Mouse (Mus musculus) midbrain, embryonic 12.5 days (tissue): ENCODE measurements at regions not wholly inside any gene's neighbourhood (a gene's known extent, or its start where the extent isn't known, plus 50 kb on each side); places are given as distances from the start of the nearest gene placed in this dataset.
A peak's percentile ranks its signal among the peaks of the same experiment; 100 is the strongest.

Experiments
- ATAC-seq: fragments of 200-750 bp; cut with Nextera tagmentation; 2 replicates; pipeline ENCODE4 v1.8.0; 2017; ENCODE audit warnings: low read depth, moderate TSS enrichment, moderate library complexity; ENCODE audit not compliant: low FRiP score
- H3K27ac ChIP-seq: fragments of 300-500 bp; sonication (generic); replicated peaks from 2 replicates; pipeline ENCODE4 v1.5.1; 2016; ENCODE audit warnings: mild to moderate bottlenecking
- H3K27me3 ChIP-seq: fragments of 300-500 bp; sonication (generic); 2 replicates; pipeline ENCODE4 v1.6.1; 2016; ENCODE audit warnings: mild to moderate bottlenecking
- H3K36me3 ChIP-seq: fragments of 300-500 bp; sonication (generic); 2 replicates; pipeline ENCODE4 v1.6.1; 2016
- H3K4me1 ChIP-seq: fragments of 300-500 bp; sonication (generic); 2 replicates; pipeline ENCODE4 v1.6.1; 2016
- H3K4me2 ChIP-seq: fragments of 300-500 bp; sonication (generic); replicated peaks from 2 replicates; pipeline ENCODE4 v1.6.1; 2016; ENCODE audit warnings: mild to moderate bottlenecking, moderate library complexity
- H3K4me3 ChIP-seq: fragments of 300-500 bp; sonication (generic); 2 replicates; pipeline ENCODE4 v1.5.1; 2016; ENCODE audit warnings: mild to moderate bottlenecking
- H3K9ac ChIP-seq: fragments of 300-500 bp; sonication (generic); replicated peaks from 2 replicates; pipeline ENCODE4 v1.6.1; 2016; ENCODE audit warnings: mild to moderate bottlenecking, moderate library complexity
- H3K9me3 ChIP-seq: fragments of 300-500 bp; sonication (generic); 2 replicates; pipeline ENCODE4 v1.6.1; 2016; ENCODE audit warnings: mild to moderate bottlenecking
- WGBS: fragments of 180-500 bp; shearing (Covaris S2); methylation state at CpG from one replicate; pipeline ENCODE4 v1.1.7; 2016; 5-methylcytosine and 5-hydroxymethylcytosine counted together

GRCm38 (mm10) chr7:129774261-129774861 lies 182.7 kb downstream of the Wdr11 start:
- Histone ChIP-seq H3K4me3 (no peak overlapping the region), H3K4me2 (peak overlapping the region; percentile 8; the same call in 1 of the 2 replicates), H3K9me3 (no peaks in the 10 kb centered on the region), H3K27me3 (peaks cover 87% of the 10 kb centered on the region), H3K4me1 (peaks cover 28% of the 10 kb centered on the region), H3K27ac (no peak overlapping the region), H3K36me3 (no peaks in the 10 kb centered on the region), H3K9ac (no peak overlapping the region)
- ATAC-seq = peak; percentile 24; the same call in 1 of the 2 replicates
- WGBS = 2% methylated on average over 17 of the region's 17 CpGs

GRCm38 (mm10) chr7:129775189-129775588 lies 183.5 kb downstream of the Wdr11 start:
- WGBS = 56% methylated on average over 11 of the region's 11 CpGs
- H3K36me3 ChIP-seq = no peaks in the 10 kb centered on the region
- H3K9ac ChIP-seq = no peak overlapping the region
- H3K27me3 ChIP-seq = peaks cover 89% of the 10 kb centered on the region
- no peak overlapping the region for H3K4me2 ChIP-seq
- peaks cover 34% of the 10 kb centered on the region for H3K4me1 ChIP-seq
- H3K27ac ChIP-seq = no peak overlapping the region
- H3K4me3 ChIP-seq = no peak overlapping the region
- ATAC-seq = no peak
- H3K9me3 ChIP-seq = no peaks in the 10 kb centered on the region

DNA sequence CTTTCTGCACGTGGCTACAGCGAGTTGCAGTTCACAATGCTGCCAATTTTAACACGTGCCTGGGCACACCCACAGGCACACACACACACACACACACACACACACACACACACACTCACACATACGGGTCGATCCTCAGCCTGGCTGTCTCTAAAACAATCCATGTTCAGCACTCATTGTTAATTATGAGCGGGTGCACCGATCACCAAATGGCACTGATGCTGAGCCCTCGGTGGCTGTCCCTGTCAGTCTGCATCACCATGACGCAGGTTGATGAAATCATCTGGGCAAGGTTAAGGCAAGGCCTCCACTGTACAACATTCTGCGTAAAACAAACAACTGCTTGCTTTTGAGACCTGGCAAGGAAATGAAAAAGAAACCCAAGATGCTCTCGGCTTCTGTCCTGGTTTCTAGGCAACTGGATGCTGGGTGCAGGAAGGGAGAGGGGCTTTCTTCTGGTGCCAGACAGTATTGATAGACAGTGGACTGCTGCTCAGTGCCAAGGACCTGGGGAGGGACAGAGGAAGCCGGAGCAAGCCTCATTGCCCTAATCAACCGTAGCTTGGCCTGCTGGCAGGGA lies 187.3 kb downstream of the Wdr11 start:
- no peak overlapping the region; the same call in 1 of the 2 replicates for H3K4me2 ChIP-seq
- no peak overlapping the region for H3K9ac ChIP-seq

GRCm38 (mm10) chr7:129779939-129780338 lies 188.3 kb downstream of the Wdr11 start:
- no peak overlapping the region for H3K4me3 ChIP-seq
- no peak overlapping the region for H3K4me2 ChIP-seq
- no peak overlapping the region for H3K9ac ChIP-seq
- H3K27ac ChIP-seq = no peak overlapping the region
- WGBS = 66% methylated on average over 6 of the region's 6 CpGs
- H3K36me3 ChIP-seq = no peaks in the 10 kb centered on the region
- peaks cover 96% of the 10 kb centered on the region for H3K27me3 ChIP-seq
- no peak for ATAC-seq
- H3K9me3 ChIP-seq = no peaks in the 10 kb centered on the region
- peaks cover 23% of the 10 kb centered on the region for H3K4me1 ChIP-seq

More for the DNA sequence above, 187.3 kb downstream of the Wdr11 start:
- peaks cover 97% of the 10 kb centered on the region for H3K27me3 ChIP-seq
- peaks cover 33% of the 10 kb centered on the region for H3K4me1 ChIP-seq
- H3K9me3 ChIP-seq = no peaks in the 10 kb centered on the region
- peak; percentile 78 for ATAC-seq
- no peak overlapping the region for H3K4me3 ChIP-seq
- H3K36me3 ChIP-seq = no peaks in the 10 kb centered on the region
- WGBS = 27% methylated on average over 13 of the region's 13 CpGs
- H3K27ac ChIP-seq = 0 out of 2 replicates have a peak overlapping the region, but pooled peaks have one; percentile 12

- H3K4me3 ChIP-seq = no peak overlapping the region
- H3K9me3 ChIP-seq = no peaks in the 10 kb centered on the region
- no peak overlapping the region for H3K9ac ChIP-seq
- WGBS = 71% methylated on average over 3 of the region's 3 CpGs
- H3K4me2 ChIP-seq = no peak overlapping the region
- no peak overlapping the region for H3K27ac ChIP-seq
- no peaks in the 10 kb centered on the region for H3K36me3 ChIP-seq
- no peak for ATAC-seq
- H3K27me3 ChIP-seq = peaks cover 93% of the 10 kb centered on the region
- peaks cover 17% of the 10 kb centered on the region for H3K4me1 ChIP-seq
Measured at GRCm38 (mm10) chr7:129781756-129782155, 190.1 kb downstream of the Wdr11 start.

- Histone ChIP-seq H3K36me3 (no peaks in the 10 kb centered on the region), H3K27ac (no peak overlapping the region), H3K4me3 (no peak overlapping the region), H3K9me3 (no peaks in the 10 kb centered on the region), H3K27me3 (peaks cover 87% of the 10 kb centered on the region), H3K4me1 (peaks cover 6% of the 10 kb centered on the region), H3K9ac (no peak overlapping the region), H3K4me2 (no peak overlapping the region)
- WGBS = 85% methylated on average over 4 of the region's 4 CpGs
- ATAC-seq = no peak
Measured at GRCm38 (mm10) chr7:129784966-129785365, 193.3 kb downstream of the Wdr11 start.

DNA sequence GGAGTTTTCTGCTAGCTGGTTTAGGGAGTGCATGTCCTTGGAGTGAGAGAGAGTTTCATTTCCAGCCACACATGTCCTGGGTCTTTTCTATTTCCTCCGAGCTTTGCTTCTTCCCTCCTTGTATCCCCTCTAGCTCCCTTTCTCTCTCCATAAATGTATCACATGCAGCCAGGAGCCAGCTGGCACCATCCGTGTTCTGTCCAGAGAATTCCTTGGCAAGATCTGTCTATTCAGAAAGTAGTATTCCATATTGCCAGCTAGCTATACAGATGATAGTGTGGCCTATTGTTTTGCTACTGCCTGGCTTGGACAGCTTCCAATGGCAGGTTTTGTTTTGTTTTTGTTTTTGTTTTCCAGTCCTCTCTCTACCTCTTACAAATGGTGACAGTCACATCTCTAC lies 195.3 kb downstream of the Wdr11 start:
- no peaks in the 10 kb centered on the region for H3K9me3 ChIP-seq
- no peak for ATAC-seq
- no peak overlapping the region for H3K27ac ChIP-seq
- H3K4me3 ChIP-seq = no peak overlapping the region
- no peak overlapping the region for H3K4me2 ChIP-seq
- peaks cover 86% of the 10 kb centered on the region for H3K27me3 ChIP-seq
- H3K9ac ChIP-seq = no peak overlapping the region
- H3K36me3 ChIP-seq = no peaks in the 10 kb centered on the region
- WGBS = 79% methylated on average over 2 of the region's 2 CpGs
- H3K4me1 ChIP-seq = peaks cover 6% of the 10 kb centered on the region

DNA sequence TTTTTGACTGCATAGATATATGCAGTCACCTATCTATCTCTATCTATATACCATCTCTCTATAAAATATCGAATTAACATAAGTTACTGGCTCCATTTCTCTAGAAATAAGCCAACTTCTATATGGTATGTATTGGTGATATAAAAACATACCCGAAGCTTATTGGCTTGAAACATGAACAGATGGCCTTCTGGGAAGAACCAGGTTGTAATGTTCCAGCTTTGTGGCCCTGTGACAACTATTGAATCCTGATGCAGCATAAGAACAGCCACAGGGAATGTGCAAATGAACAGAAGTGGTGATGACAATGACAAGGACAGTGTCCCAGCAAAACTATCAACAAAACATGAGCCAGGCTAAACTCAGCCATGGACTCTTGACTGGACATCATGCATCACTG lies 196.1 kb downstream of the Wdr11 start:
- ATAC-seq = no peak
- Histone ChIP-seq H3K27me3 (peaks cover 85% of the 10 kb centered on the region), H3K4me1 (peaks cover 6% of the 10 kb centered on the region), H3K9ac (no peak overlapping the region), H3K27ac (no peak overlapping the region), H3K36me3 (no peaks in the 10 kb centered on the region), H3K9me3 (no peaks in the 10 kb centered on the region), H3K4me2 (no peak overlapping the region), H3K4me3 (no peak overlapping the region)
- WGBS = 93% methylated on average over 2 of the region's 2 CpGs

DNA sequence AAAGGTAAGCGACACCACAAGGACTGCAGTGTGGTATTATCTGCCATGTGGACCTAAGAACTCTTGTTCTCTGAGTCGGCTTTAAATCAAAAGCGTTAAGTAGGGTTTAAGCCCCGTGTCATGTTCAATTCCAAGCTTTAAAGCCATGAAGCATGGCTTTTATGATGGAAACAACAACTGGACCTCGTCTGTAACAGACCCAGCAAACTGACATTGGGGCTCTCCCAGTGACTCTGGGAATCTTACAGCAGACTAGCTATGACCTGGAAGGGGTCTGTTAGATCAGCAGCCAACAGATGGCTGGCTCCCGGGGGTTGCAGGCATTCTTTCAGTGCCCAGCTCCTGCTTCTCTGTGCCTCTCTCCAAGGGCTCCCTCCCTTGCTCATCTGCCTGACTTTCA lies 197.8 kb downstream of the Wdr11 start:
- Histone ChIP-seq H3K4me1 (peaks cover 6% of the 10 kb centered on the region), H3K36me3 (no peaks in the 10 kb centered on the region), H3K9ac (no peak overlapping the region), H3K4me3 (no peak overlapping the region), H3K9me3 (no peaks in the 10 kb centered on the region), H3K4me2 (no peak overlapping the region), H3K27ac (no peak overlapping the region), H3K27me3 (peaks cover 83% of the 10 kb centered on the region)
- ATAC-seq = peak; percentile 56; the same call in 1 of the 2 replicates
- 15% methylated on average over 6 of the region's 6 CpGs for WGBS

- WGBS = 72% methylated on average over 6 of the region's 6 CpGs
- Histone ChIP-seq H3K4me3 (no peak overlapping the region), H3K9ac (no peak overlapping the region), H3K4me1 (peaks cover 6% of the 10 kb centered on the region), H3K27me3 (peaks cover 87% of the 10 kb centered on the region), H3K9me3 (no peaks in the 10 kb centered on the region), H3K27ac (no peak overlapping the region), H3K4me2 (no peak overlapping the region), H3K36me3 (no peaks in the 10 kb centered on the region)
- no peak for ATAC-seq
Measured at GRCm38 (mm10) chr7:129790590-129791449, 199.2 kb downstream of the Wdr11 start.

- WGBS = 88% methylated on average over 6 of the region's 6 CpGs
- H3K9me3 ChIP-seq = no peaks in the 10 kb centered on the region
- H3K4me3 ChIP-seq = no peak overlapping the region
- H3K4me1 ChIP-seq = peaks cover 6% of the 10 kb centered on the region
- peaks cover 86% of the 10 kb centered on the region for H3K27me3 ChIP-seq
- H3K4me2 ChIP-seq = no peak overlapping the region
- H3K9ac ChIP-seq = no peak overlapping the region
- ATAC-seq = no peak
- H3K36me3 ChIP-seq = no peaks in the 10 kb centered on the region
- no peak overlapping the region for H3K27ac ChIP-seq
Measured at GRCm38 (mm10) chr7:129791450-129791820, 199.8 kb downstream of the Wdr11 start.

GRCm38 (mm10) chr7:129793733-129794132 lies 202.1 kb downstream of the Wdr11 start:
- Histone ChIP-seq H3K36me3 (no peaks in the 10 kb centered on the region), H3K9ac (no peak overlapping the region), H3K4me2 (no peak overlapping the region), H3K27ac (no peak overlapping the region), H3K9me3 (no peaks in the 10 kb centered on the region), H3K4me3 (no peak overlapping the region), H3K27me3 (peaks cover 74% of the 10 kb centered on the region), H3K4me1 (peaks cover 6% of the 10 kb centered on the region)
- WGBS = 97% methylated on average over 2 of the region's 2 CpGs
- no peak for ATAC-seq
